Mouse (Mus musculus) forebrain, postnatal 0 days (tissue): ENCODE data around the gene Gm10153. TPM values are rescaled to one million over a fixed set of nuclear protein-coding genes. Genes with fewer than 3 reads are reported as not detected.
"Not testable (repeated sequence)": the region's sequence is repeated elsewhere in the genome, so short reads cannot be mapped to it uniquely, and the experiment has no call there.

Source experiments
- ATAC-seq: fragments of 200-750 bp; cut with Nextera tagmentation; 2 replicates; pipeline ENCODE4 v1.8.0; 2017; ENCODE audit warnings: mild to moderate bottlenecking, moderate library complexity
- DNase-seq: peaks from one replicate; pipeline ENCODE4 v3.0.0-alpha.2; 2015
- H3K27ac ChIP-seq: fragments of 300-500 bp; sonication (generic); 2 replicates; pipeline ENCODE4 v1.5.1; 2014; ENCODE audit warnings: low read depth, mild to moderate bottlenecking, antibody characterized with exemption, low read length, moderate library complexity, mixed read lengths
- H3K27me3 ChIP-seq: fragments of 300-500 bp; sonication (generic); 2 replicates; pipeline ENCODE4 v1.6.1; 2014; ENCODE audit warnings: mild to moderate bottlenecking, low read length, mixed read lengths; ENCODE audit not compliant: insufficient read depth
- H3K36me3 ChIP-seq: fragments of 300-500 bp; sonication (generic); 2 replicates; pipeline ENCODE4 v1.6.1; 2014; ENCODE audit warnings: mild to moderate bottlenecking, moderate library complexity; ENCODE audit not compliant: insufficient read depth
- H3K4me1 ChIP-seq: fragments of 300-500 bp; sonication (generic); 2 replicates; pipeline ENCODE4 v1.6.1; 2014; ENCODE audit warnings: antibody characterized with exemption; ENCODE audit not compliant: insufficient read depth
- H3K4me2 ChIP-seq: fragments of 300-500 bp; sonication (generic); 2 replicates; pipeline ENCODE4 v1.6.1; 2014; ENCODE audit warnings: low read depth, mild to moderate bottlenecking, moderate library complexity
- H3K4me3 ChIP-seq: fragments of 300-500 bp; sonication (generic); 2 replicates; pipeline ENCODE4 v1.5.1; 2014; ENCODE audit warnings: low read depth, low read length, mixed read lengths
- H3K9ac ChIP-seq: fragments of 300-500 bp; sonication (generic); 2 replicates; pipeline ENCODE4 v1.6.1; 2014; ENCODE audit warnings: mild to moderate bottlenecking
- H3K9me3 ChIP-seq: fragments of 300-500 bp; sonication (generic); 2 replicates; pipeline ENCODE4 v1.6.1; 2016; ENCODE audit warnings: low read length
- CTCF ChIP-seq: sonication (generic); IDR thresholded peaks from 2 replicates; pipeline ENCODE4 v1.5.1; 2016; ENCODE audit warnings: antibody characterized with exemption, control low read depth, low read depth
- WGBS: fragments of 180-500 bp; shearing (Covaris S2); extraction: QIAGEN DNeasy Blood & Tissue Kit; methylation state at CpG from one replicate; pipeline ENCODE4 v1.1.7; 2014; 5-methylcytosine and 5-hydroxymethylcytosine counted together
- polyA plus RNA-seq: library from polyadenylated mRNA; unstranded; fragments of >200 nt; fragmentation: Nextera tagmentation; extraction: Ambion mirVana; gene quantifications from 2 replicates; pipeline ENCODE4 v1.2.1, GENCODE M21; 2015
- total RNA-seq: library from RNA; depleted of rRNA; stranded (reverse); fragments of >200 nt; gene quantifications from 2 replicates; pipeline ENCODE4 v1.2.3, GENCODE M21; 2014; rRNA removed

Gene Gm10153
- total and polyA plus RNA-seq, 2 experiments from 2014 or later: not detected

- WGBS: 72% methylated on average over 1 of the region's 1 CpGs
- Histone ChIP-seq H3K4me2 (no peak within 1 kb of the TSS), H3K27me3 (no peaks in the 10 kb centered on the region), H3K4me1 (no peaks in the 10 kb centered on the region), H3K9ac (no peak within 1 kb of the TSS), H3K36me3 (no peaks in the 10 kb centered on the region), H3K4me3 (no peak within 1 kb of the TSS), H3K27ac (no peak within 1 kb of the TSS), H3K9me3 (no peaks in the 10 kb centered on the region)
- ATAC-seq (no peak), DNase-seq (no peak)
- TF ChIP-seq CTCF: no peak
Measured at GRCm38 (mm10) chr7:142144507-142144906, 45.7 kb downstream of the Gm10153 start, which contains the start of gene Gm45337. Gene Gm45337 (minus strand): TSS chr7:142144607.

- H3K36me3 ChIP-seq, H3K27me3 ChIP-seq, H3K4me3 ChIP-seq, ATAC-seq, H3K27ac ChIP-seq, H3K9ac ChIP-seq, H3K9me3 ChIP-seq, DNase-seq, H3K4me2 ChIP-seq, H3K4me1 ChIP-seq: not testable (repeated sequence)
- WGBS: 60% methylated on average over 1 of the region's 1 CpGs
Measured at GRCm38 (mm10) chr7:142143506-142144010, 46.6 kb downstream of the Gm10153 start.

GRCm38 (mm10) chr7:142140696-142141095 lies 49.5 kb downstream of the Gm10153 start:
- ATAC-seq (no peak), DNase-seq (no peak)
- H3K4me2 ChIP-seq: no peak overlapping the region
- WGBS: 32% methylated on average over 1 of the region's 1 CpGs
- no peaks in the 10 kb centered on the region for H3K9me3 ChIP-seq
- no peak for TF ChIP-seq CTCF
- no peak overlapping the region for H3K9ac ChIP-seq
- no peaks in the 10 kb centered on the region for H3K36me3 ChIP-seq
- H3K27ac ChIP-seq: no peak overlapping the region
- no peaks in the 10 kb centered on the region for H3K27me3 ChIP-seq
- no peak overlapping the region for H3K4me3 ChIP-seq
- no peaks in the 10 kb centered on the region for H3K4me1 ChIP-seq

Other genes with a start within 250 kb of the Gm10153 start
- gene Brsk2, start 240.6 kb downstream of the Gm10153 start, total RNA-seq: 107 and 132 TPM in 2 replicates
- 15.8 and 18.3 TPM in 2 replicates for gene Brsk2, start 240.6 kb downstream of the Gm10153 start, polyA plus RNA-seq
- gene Mob2, start 129.3 kb downstream of the Gm10153 start, total RNA-seq: 37.8 and 42.5 TPM in 2 replicates
- 39.8 and 39.9 TPM in 2 replicates for gene Mob2, start 129.3 kb downstream of the Gm10153 start, polyA plus RNA-seq
- 78.0 and 92.6 TPM in 2 replicates for gene Dusp8, start 94.5 kb downstream of the Gm10153 start, total RNA-seq
- gene Dusp8, start 94.5 kb downstream of the Gm10153 start, polyA plus RNA-seq: 79.2 and 106 TPM in 2 replicates
- gene Gm45618, start 69.7 kb downstream of the Gm10153 start, total RNA-seq: not detected in 2 replicates
- 0.24 TPM in 1 of 2 replicates, not detected in the other for gene Gm45618, start 69.7 kb downstream of the Gm10153 start, polyA plus RNA-seq
- not detected in 2 replicates for gene Gm39115, start 54.4 kb downstream of the Gm10153 start, total RNA-seq
- not detected in 2 replicates for gene Gm39115, start 54.4 kb downstream of the Gm10153 start, polyA plus RNA-seq
- not detected in 2 replicates for gene Gm45337, start 45.8 kb downstream of the Gm10153 start, total RNA-seq
- gene Gm45337, start 45.8 kb downstream of the Gm10153 start, polyA plus RNA-seq: not detected in 2 replicates
- not detected in 2 replicates for gene Gm29735, start 33.3 kb downstream of the Gm10153 start, total RNA-seq
- gene Gm29735, start 33.3 kb downstream of the Gm10153 start, polyA plus RNA-seq: not detected in 2 replicates
- gene Gm4553, start 24.6 kb downstream of the Gm10153 start, total RNA-seq: not detected in 2 replicates
- not detected in 2 replicates for gene Gm4553, start 24.6 kb downstream of the Gm10153 start, polyA plus RNA-seq
- 0.08 TPM in 1 of 2 replicates, not detected in the other for gene Krtap5-2, start 14.4 kb downstream of the Gm10153 start, total RNA-seq
- not detected in 2 replicates for gene Krtap5-2, start 14.4 kb downstream of the Gm10153 start, polyA plus RNA-seq
- not detected in 2 replicates for gene Krtap5-3, start 11.0 kb upstream of the Gm10153 start, total RNA-seq
- gene Krtap5-3, start 11.0 kb upstream of the Gm10153 start, polyA plus RNA-seq: not detected in 2 replicates
- gene Gm7579, start 21.5 kb upstream of the Gm10153 start, total RNA-seq: not detected in 2 replicates
- gene Gm7579, start 21.5 kb upstream of the Gm10153 start, polyA plus RNA-seq: not detected in 2 replicates
- not detected in 2 replicates for gene Krtap5-5, start 39.6 kb upstream of the Gm10153 start, total RNA-seq
- gene Krtap5-5, start 39.6 kb upstream of the Gm10153 start, polyA plus RNA-seq: not detected in 2 replicates
- gene Gm40460, start 50.7 kb upstream of the Gm10153 start, total RNA-seq: not detected in 2 replicates
- gene Gm40460, start 50.7 kb upstream of the Gm10153 start, polyA plus RNA-seq: not detected in 2 replicates
- gene Gm2431, start 68.0 kb upstream of the Gm10153 start, total RNA-seq: not detected in 2 replicates
- not detected in 2 replicates for gene Gm2431, start 68.0 kb upstream of the Gm10153 start, polyA plus RNA-seq
- not detected in 2 replicates for gene Gm4559, start 84.0 kb upstream of the Gm10153 start, total RNA-seq
- not detected in 2 replicates for gene Gm4559, start 84.0 kb upstream of the Gm10153 start, polyA plus RNA-seq
- not detected in 2 replicates for gene Krtap5-1, start 106.7 kb upstream of the Gm10153 start, total RNA-seq
- not detected in 2 replicates for gene Krtap5-1, start 106.7 kb upstream of the Gm10153 start, polyA plus RNA-seq
- gene Krtap5-4, start 113.2 kb upstream of the Gm10153 start, total RNA-seq: not detected in 2 replicates
- gene Krtap5-4, start 113.2 kb upstream of the Gm10153 start, polyA plus RNA-seq: not detected in 2 replicates
- gene Ifitm10, start 183.4 kb upstream of the Gm10153 start, total RNA-seq: 5.6 and 6.6 TPM in 2 replicates
- gene Ifitm10, start 183.4 kb upstream of the Gm10153 start, polyA plus RNA-seq: 10.2 and 13.0 TPM in 2 replicates
- 21.2 and 45.2 TPM in 2 replicates for gene Gm49369, start 192.3 kb upstream of the Gm10153 start, total RNA-seq
- 0.60 TPM in 1 of 2 replicates, not detected in the other for gene Gm49369, start 192.3 kb upstream of the Gm10153 start, polyA plus RNA-seq
- gene Ctsd, start 197.6 kb upstream of the Gm10153 start, total RNA-seq: 243 and 366 TPM in 2 replicates
- 313 and 338 TPM in 2 replicates for gene Ctsd, start 197.6 kb upstream of the Gm10153 start, polyA plus RNA-seq
- gene Syt8, start 244.5 kb upstream of the Gm10153 start, total RNA-seq: not detected in 2 replicates
- not detected in 2 replicates for gene Syt8, start 244.5 kb upstream of the Gm10153 start, polyA plus RNA-seq